Mouse (Mus musculus): ENCODE measurements around the gene Alox12e.

GRCm38 (mm10) chr11:70351868-70352267, 29.4 kb upstream of the Alox12e start, which contains the start of gene Alox15:
- TF ChIP-seq POLR2A (IDR thresholded peaks at IDR 0.05; ENCODE audit: low read depth, low read length) = no peak
- no peak for TF ChIP-seq CTCF (IDR thresholded peaks at IDR 0.05; ENCODE audit: extremely low read depth, insufficient read depth, insufficient read length, insufficient replicate concordance)

All from spleen, adult 2 months (tissue).